Comparison of ENCODE assay signal across 9 mouse cellular contexts in the genomic region with DNA sequence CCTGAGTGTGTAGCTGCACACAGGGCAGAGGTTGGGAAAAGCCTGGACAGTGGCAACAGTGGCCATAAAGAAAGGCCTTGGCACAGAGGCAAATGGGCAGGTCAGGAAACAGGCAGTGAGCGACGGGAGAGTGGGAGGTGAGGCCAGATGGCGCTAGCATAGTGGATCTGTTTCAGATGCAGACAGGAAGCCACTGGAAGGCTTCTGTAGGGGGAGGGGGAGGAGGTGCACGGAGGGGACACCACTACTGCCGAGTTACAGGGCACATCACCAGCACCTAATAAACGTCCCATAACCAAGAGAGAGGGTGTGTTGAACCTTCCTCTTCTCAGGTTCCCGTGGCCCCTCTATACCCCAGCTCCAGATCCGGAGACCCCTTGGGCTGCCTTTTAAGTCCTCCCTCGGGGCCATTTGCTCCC. TPM values are rescaled to one million over a fixed set of nuclear protein-coding genes. Genes with fewer than 3 reads are reported as not detected.
DNase-seq lines count a peak whose midpoint lies in the region; ATAC-seq lines count a peak whose summit lies in the region.
"Had no signal": no experiment of that assay in that cellular context is flagged by ENCODE, and none has a peak within 500 bp of the region (broad histone marks: within the 10 kb centered on the region; RNA-seq: fewer than 3 reads in every experiment).

No protein-coding gene starts in this region.

- H3K36me3 ChIP-seq in forebrain, embryonic 13.5 days (ENCODE audit: poor library complexity, severe bottlenecking) = no peaks in the 10 kb centered on the region
- no peaks in the 10 kb centered on the region for H3K36me3 ChIP-seq in limb, embryonic 11.5 days (ENCODE audit: control insufficient read depth, insufficient read depth, low read length)

- no peak overlapping the region for H3K4me3 ChIP-seq in forebrain, embryonic 13.5 days
- no peak overlapping the region for H3K4me3 ChIP-seq in limb, embryonic 11.5 days (ENCODE audit: low read depth, low read length)

- H3K4me1 ChIP-seq in forebrain, embryonic 13.5 days = peaks cover 23% of the 10 kb centered on the region
- peaks cover 13% of the 10 kb centered on the region for H3K4me1 ChIP-seq in limb, embryonic 11.5 days (ENCODE audit: control insufficient read depth, insufficient read depth, low read length)

- H3K9ac ChIP-seq in forebrain, embryonic 13.5 days = no peak overlapping the region; the same call in 1 of the 2 replicates
- H3K9ac ChIP-seq in limb, embryonic 11.5 days (ENCODE audit: low read length) = no peak overlapping the region

- no peaks in the 10 kb centered on the region for H3K9me3 ChIP-seq in forebrain, embryonic 13.5 days (replicated peaks)
- no peaks in the 10 kb centered on the region for H3K9me3 ChIP-seq in limb, embryonic 11.5 days (ENCODE audit: control insufficient read depth, low read length)

- DNase-seq in frontal cortex, postnatal 14 days (ENCODE audit: low spot score in 2 of 2) = no peak
- DNase-seq in brain, adult 2 months (ENCODE audit: low read depth, low spot score) = peak; percentile 87
- peak; percentile 76 for DNase-seq in limb, embryonic 11.5 days (ENCODE audit: low spot score)
- DNase-seq in adrenal gland, postnatal 4 days (ENCODE audit: low spot score in 2 of 2) = no peak
- DNase-seq in heart, adult 18-20 months = no peak
- DNase-seq in adrenal gland, adult 8-10 months = no peak

- H3K27ac ChIP-seq in forebrain, embryonic 13.5 days = peak overlapping the region; percentile 59
- no peak overlapping the region for H3K27ac ChIP-seq in limb, embryonic 11.5 days (replicated peaks; ENCODE audit: low read depth, low read length)

- no peaks in the 10 kb centered on the region for H3K27me3 ChIP-seq in forebrain, embryonic 13.5 days
- H3K27me3 ChIP-seq in limb, embryonic 11.5 days (ENCODE audit: control insufficient read depth, insufficient read depth, low read length) = no peaks in the 10 kb centered on the region

- peak overlapping the region; percentile 33 for H3K4me2 ChIP-seq in forebrain, embryonic 13.5 days
- peak overlapping the region; percentile 8 for H3K4me2 ChIP-seq in limb, embryonic 11.5 days (ENCODE audit: low read depth, severe bottlenecking)

- ATAC-seq in frontal cortex, adult (ENCODE audit: low TSS enrichment) = peak; percentile 74; the same call in 1 of the 2 replicates
- peak; percentile 41; the same call in 1 of the 2 replicates for ATAC-seq in forebrain, embryonic 13.5 days
- ATAC-seq in limb, embryonic 11.5 days (ENCODE audit: insufficient number of reproducible peaks, low FRiP score, low TSS enrichment, low read depth) = peak; percentile 68; the same call in 1 of the 2 replicates

- WGBS in forebrain, embryonic 13.5 days = 16% methylated on average over 9 of the region's 9 CpGs
- 2% methylated on average over 9 of the region's 9 CpGs for WGBS in limb, embryonic 11.5 days

RNA-seq across cellular contexts. Expression of a gene that starts 48.3 kb away (rescaled TPM):
- 11.9 and 15.0 TPM in 2 replicates for polyA plus RNA-seq in forebrain, embryonic 13.5 days (2015; fragmentation: Nextera tagmentation; extraction: Ambion mirVana)
- 1.7 and 1.8 TPM in 2 replicates for polyA plus RNA-seq in limb, embryonic 11.5 days (2014; fragmentation: Nextera tagmentation; extraction: Ambion mirVana)
- 10 to 100 TPM; 33.0 to 38.4 TPM for total RNA-seq in adrenal gland, postnatal 4 days (2021)
- total RNA-seq in heart, adult 18-20 months (2021) = 10 to 100 TPM; 17.7 to 22.0 TPM
- total RNA-seq in adrenal gland, adult 8-10 months (2022) = 10 to 100 TPM; 38.8 to 45.1 (median 41.8) TPM

RNA-seq across cellular contexts. Expression of a gene that starts 53.7 kb away (rescaled TPM):
- not detected in 2 replicates for polyA plus RNA-seq in forebrain, embryonic 13.5 days (2015; fragmentation: Nextera tagmentation; extraction: Ambion mirVana)
- not detected in 2 replicates for polyA plus RNA-seq in limb, embryonic 11.5 days (2014; fragmentation: Nextera tagmentation; extraction: Ambion mirVana)
- total RNA-seq in adrenal gland, postnatal 4 days (2021) = not detected
- not detected for total RNA-seq in heart, adult 18-20 months (2021)
- not detected for total RNA-seq in adrenal gland, adult 8-10 months (2022)
- polyA plus RNA-seq: intestine, embryonic 14.5 days had no signal

Comparison
In these comparisons a context has a peak if more than half of its experiments do, and no peak if none do; other contexts are left out.
1. DNase-seq: peak in brain, adult 2 months (single experiment) and limb, embryonic 11.5 days (single experiment); none in frontal cortex, postnatal 14 days (0 of 2), adrenal gland, postnatal 4 days (0 of 2), heart, adult 18-20 months (0 of 2) and adrenal gland, adult 8-10 months (single experiment).
2. Peak in every context shown above with its lines, with median percentiles within 50 percentile points of each other: ATAC-seq.